Mouse (Mus musculus) retina, adult 2 months (tissue): ENCODE measurements at regions not wholly inside any gene's neighbourhood (a gene's known extent, or its start where the extent isn't known, plus 50 kb on each side); places are given as distances from the start of the nearest gene placed in this dataset.

ENCODE experiments used
- DNase-seq: peaks from one replicate; pipeline ENCODE4 v3.0.0-alpha.2; 2012; ENCODE audit warnings: low read depth, low spot score

DNA sequence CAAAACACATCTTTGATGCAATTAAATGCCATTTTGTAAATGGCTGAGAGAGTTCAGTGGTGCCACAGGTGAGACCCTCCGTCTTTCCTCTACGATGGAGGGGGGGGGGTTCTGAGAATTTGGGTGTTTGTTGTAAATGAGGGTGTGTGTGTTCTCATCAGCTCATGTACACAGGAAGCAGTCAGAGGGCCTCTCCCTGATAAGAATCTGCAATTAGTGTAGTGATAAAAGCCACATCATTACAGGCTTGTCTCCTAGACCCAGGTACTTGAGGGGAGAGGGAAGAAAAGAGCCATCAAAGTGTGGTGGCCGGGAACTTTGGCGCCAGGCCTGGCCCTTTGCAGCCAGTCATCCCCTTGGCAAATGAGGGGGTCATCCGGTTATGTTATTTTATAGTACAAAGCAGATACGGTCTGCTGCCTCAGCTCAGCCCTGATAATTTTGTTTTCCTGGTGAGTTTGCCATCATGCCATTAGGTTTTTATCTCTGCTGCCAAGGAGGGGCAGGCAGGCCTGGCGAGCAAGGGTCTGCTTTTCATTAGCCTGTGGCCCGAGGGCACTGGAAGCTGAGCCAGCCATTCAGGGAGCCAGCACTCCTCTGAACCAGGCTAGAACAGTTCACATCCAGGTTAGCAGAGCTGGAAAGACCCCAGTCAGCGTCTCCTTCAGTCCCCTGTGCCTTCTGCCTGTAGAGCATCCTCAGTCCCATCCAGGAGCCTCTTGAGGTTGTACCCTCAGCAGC is 59.7 kb downstream of the H2al1j start:
- DNase-seq = no peak

DNA sequence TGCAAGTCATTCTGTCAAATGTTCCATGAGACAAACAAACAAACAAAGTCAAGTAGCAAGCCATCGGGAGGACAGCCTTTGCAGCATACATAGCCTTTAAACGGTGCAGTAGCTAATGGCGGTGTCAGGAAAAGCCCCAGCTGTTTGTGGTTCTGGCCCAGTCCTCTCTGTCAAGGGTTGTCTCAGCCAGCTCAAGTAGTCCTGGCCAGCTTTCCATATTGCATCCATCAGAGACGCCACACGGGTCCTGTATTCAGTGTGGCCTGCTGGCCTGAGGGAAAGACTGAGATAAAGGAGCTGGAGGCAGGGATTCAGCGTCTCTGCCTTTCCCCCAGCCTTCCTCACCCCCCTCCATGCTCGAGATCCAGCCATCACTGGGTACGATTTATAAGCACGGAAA is 61.2 kb downstream of the H2al1j start:
- no peak for DNase-seq

DNA sequence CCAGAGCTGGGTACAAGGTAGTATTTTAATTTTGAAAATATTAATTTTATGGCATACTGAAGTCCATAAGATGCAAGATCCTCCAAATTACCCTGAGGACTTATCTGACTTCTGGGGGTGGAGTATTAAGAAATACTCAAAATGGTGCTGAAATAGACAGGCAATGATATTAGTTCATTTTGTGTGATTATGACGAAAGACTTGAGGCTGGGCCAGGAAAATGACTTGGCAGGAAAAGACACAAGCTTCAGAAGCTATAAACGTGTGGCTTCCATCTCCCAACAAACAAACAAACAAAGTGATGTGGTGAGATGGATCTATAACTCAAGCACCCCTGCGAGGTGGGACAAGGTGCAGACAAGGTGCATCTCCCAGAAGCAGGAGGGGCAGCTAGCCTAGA is 72.8 kb downstream of the H2al1j start:
- DNase-seq = no peak

DNA sequence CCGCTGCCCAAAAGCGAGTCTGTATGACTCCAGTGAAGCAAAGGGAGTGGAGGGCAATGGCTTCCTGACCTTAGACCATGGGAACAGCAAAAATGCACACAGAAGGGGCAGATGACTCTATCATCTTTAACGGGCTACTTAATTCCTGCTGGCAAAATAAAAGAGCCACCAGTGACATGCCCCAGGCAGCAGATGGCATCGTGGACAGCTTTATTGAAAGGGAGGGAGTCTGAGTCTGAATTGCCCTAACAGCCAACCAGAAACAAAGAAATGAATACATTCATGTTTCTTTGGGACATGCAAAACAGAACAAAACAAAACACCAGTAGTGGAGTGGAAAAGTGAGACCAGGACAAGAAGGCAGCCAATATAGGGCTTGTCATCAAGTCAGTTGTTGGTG is 76.7 kb downstream of the H2al1j start:
- no peak for DNase-seq

DNA sequence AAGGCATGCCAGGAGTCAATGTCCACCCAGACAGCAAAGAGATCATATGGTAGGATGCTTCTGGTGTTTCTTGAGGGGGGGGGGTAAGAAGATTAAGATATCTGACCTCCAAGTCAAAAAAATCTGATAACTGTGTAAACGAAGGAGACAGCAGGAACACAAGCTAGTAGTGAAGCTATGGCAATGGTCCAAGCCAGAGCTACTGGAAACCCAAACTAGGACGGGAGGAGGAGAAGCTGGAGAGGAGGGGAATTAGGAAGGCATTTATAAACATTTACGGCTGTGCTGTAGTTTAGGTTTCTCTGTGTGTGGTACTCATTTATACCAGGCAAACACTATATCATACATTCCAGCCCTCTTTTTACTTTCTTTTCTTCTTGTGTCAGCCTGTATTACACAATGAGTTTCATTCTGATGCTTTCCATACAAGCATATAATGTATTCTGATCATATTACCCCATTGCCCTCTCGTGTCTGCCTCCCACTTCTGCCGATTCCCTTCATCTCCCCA is 84.7 kb downstream of the H2al1j start:
- no peak for DNase-seq

DNA sequence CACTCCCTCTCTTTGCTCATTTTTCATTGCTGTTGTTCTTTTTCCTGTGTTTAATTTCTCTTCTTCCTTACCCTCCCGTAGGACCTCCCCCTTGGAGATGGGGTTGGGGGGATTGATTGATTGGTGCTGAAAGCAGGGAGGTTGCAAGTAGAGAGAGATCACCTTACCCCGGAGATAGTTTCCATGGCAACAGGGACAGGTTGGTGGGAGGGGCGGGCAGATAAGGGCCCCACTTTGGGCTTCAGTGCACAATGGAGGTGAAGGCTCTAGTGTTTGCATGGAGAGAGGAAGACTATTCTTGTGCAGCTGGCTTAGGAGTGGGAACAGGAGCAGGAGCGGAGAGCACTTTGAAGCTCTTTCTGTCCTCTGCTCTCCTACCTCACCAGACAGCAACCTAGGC is 88.0 kb downstream of the H2al1j start:
- no peak for DNase-seq

DNA sequence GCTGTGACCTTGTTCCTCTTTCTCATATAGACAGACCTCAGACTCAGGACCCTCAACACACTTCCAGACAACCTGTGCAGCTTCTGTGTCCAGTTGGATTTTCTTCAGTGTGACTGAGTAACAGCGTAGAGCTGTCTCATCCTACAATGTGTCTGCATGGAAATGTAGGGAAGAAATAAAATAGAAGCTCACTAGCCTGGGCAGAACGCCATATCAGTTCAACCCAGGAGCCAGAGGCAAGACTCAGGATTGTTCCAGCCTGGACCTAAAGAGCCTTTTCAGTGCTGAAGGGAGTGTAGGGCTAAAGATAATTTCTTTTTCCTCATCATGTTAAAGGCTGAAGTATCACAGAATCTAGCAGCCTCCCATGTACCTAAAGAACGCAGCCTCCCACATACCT is 88.9 kb downstream of the H2al1j start:
- DNase-seq = no peak

DNA sequence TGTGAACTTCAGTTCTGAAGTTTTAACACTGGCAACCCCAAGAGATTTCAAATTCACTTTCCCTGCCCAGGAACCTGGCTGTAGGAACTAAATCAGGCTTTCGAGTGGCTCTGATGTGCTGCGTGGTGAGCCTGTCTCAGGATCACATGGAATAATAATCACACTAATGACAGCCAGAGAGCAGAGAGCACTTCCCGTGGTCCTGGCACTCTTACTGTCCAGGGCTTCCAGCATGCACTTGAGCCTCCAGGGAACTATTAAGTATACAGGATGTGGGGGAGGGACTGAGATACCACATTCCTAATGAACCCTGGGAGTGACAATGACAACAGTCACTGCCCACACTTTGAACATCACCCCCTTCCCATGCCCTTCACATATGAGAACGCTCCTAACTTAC is 90.2 kb downstream of the H2al1j start:
- no peak for DNase-seq

DNA sequence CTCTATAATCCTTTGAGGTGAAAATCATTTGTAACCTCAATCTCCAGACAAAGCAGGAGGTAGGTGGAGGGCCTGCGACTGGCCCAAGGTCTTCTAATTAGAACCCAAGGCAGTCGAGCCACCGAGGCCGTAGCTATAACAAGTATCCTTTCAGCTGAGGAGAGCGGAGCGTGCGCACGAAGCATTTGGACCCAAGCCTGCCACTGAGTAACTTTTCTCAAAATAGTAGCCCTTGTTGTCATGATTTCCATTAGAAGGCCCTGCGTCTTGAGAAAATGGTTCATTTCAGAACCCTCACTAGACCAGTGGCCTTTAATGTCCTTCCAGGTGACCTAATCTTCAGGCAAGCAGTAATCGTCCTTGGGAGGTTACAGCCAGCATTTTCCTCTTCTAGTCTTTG is 90.6 kb downstream of the H2al1j start:
- no peak for DNase-seq

DNA sequence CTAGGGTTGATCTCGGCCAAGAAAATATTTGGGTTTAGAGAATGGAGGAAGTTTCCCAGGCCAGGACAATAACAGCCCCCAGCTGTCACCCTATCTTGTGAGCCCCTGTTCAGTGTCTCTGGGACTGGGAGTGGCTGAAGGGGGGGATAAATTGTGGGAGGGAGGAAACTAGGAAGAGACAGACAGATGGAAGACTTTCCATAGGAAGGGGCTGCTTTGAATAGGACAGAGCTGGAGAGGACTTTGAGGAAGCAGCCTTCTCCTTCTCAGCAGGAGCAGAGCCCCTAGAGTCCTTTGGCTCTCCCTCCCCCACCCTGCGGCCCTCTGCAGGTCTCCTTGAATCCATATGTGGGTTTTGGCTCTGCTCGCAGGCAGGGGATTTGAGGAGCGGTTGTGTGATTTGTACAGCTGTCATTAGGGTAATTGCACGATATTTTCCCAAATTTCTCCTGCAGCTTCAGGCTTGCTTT is 91.6 kb downstream of the H2al1j start:
- DNase-seq = no peak

DNA sequence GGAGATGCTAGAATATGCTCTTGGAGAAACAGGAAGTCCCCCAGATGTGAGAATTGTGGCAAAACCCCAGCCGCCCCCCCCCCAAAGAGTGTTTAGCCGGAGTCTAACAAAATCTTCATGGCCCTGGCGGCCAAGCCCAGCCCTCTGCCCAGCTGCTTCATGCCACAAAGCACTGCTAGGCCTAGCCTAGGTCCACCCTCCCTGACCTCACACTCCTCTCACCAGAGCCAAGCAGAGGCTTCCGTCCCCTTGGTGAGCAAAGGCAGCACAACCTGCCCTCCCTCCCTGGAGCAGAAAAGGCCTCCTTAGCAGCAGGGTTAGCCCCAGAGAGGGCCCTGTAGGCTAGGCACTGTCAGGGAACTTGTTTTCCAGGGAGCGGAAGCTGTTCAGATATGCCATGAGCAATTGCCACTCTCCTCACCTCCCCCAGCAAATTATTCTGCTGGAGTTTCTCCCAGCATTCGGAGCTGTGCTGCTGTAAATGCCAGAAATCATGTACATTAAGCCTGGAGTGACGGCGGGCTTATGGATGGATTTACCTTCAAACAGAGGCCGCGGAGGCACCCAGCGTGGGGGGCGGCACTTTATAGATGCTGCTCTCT is 104.9 kb downstream of the H2al1j start:
- no peak for DNase-seq

DNA sequence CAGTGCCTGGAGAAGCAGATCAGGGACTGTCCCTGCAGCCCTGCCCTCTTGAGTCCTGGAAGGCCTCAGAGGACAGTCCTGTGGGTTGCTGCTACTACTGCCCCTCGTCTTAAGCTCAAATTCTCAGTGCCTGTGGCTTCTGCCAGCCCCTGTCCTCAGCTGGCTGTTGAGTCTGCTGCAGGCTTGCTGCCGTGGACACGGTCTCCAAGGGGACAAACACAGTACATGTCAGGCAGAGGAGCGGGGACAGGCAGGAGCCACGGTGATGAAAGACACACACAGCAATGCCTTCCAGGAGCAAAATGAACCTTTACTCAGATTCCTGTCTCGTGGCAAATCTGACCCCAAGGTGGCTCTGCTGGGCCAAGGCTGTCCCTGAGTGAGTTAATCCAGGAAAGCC is 107.7 kb downstream of the H2al1j start:
- DNase-seq = no peak

DNA sequence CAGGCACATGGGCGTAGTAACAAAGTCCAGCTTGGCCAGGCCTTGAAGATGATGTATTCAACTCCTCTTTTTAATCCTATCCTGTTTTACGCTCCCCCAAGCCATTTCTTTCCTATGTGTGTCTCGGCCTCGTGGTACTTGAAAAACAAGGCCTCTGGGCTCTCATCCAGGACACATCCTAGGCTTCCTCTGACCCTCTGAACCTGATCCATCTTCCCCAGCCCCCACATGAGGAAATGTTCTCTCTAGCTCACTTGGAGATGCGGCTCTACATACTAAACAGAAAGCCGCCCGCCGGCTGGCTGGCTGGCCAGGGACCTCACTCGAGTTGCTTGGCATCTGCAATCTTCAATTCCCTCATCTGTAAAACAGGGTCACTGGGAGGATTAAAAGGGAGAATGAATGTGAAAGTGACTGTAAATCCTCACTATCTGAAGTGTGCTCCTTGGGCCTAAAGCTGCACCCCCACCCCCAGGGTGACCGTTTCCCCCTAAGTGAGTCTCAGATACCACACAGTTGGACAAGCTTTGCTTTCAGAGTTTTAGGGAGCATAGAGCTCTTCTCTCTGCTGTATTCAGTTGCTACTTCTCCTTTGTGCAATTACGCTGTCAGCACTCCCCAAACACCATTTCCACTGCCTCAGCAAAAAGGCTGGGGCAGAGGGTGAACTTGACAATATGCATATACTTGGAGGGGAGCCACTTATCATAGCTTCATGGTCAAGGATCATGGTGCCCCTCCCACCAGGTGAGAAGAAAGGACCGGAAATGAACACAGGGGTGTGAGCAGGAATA is 109.7 kb downstream of the H2al1j start:
- DNase-seq = no peak

DNA sequence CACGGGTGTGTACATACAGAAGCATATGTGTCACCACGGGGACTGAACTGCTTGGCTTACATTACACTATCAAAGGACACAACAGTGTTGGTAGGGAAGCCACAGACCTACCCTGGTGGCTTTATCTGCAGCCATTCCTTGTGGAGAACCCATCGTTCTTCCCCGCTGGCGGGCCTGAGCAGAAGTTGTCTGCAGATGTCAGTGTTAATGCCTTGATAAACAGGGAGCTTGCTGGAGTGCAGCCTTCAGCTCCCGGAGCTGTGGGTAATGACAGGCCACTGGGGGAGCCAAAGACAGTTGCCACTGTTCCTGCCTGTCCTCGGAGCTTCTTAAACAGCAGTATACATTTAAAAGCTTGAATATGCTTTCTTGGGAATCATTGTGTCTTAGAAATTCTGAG is 115.9 kb downstream of the H2al1j start:
- no peak for DNase-seq

DNA sequence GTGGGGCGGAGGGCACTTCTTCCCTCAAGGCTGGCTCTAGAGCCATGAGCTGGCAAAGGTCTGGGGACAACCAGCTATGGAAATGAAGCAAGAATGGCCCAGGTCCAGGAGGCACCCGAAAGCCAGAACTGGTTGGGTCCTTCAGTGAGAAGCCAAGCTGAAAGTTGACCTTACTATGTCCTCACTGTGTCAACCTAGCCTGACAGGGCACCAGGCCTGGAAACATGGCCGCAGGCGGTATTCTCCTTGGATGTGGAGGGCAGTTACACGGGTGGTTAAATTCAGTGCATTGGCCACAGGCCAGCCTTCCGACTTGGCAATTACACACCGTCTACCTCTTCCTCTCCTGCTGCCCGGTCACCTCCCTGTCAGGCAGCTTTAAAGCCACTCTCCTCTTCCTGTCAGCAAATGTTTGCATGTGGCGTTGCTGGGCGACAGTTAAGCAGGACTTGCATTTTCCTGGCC is 116.7 kb downstream of the H2al1j start:
- DNase-seq = no peak

DNA sequence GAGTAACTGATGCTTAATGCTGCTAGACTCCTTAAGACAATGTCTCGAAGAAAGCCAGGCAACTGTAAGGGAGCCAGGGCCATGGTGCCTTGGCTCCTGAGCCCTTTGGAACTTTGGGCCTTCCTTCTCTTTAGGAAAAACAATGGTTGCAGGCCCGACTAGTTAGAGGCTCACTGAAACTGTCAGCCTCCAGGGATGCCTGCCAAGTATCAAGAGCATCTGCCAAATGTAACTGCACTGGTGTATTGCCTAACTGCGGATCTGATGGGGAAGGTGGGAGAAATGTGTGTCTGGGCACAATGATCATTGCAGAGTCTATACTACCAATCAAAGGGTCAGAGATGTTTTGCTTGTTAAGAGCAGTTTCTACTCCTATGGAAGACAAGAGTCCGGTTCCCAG is 121.1 kb downstream of the H2al1j start:
- DNase-seq = no peak

DNA sequence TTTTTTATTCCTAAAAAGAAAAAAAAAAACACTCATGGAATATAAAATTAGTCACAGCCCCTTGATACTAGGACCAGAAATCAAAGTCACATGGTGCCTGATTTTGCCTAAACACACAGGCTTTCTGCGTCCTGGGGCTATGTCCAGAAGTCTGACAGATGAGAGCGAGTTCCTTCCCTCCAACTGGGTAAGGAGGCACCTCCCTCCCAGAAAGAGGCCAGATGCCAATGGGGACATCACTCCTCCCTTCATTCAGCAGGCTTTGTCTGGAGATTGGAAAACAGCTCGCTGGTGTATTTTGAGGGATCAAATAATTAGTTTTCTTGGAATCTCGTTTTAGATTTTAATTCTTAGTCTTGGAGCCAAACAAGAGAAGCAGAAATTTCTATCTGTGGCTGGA is 130.9 kb downstream of the H2al1j start:
- DNase-seq = no peak

DNA sequence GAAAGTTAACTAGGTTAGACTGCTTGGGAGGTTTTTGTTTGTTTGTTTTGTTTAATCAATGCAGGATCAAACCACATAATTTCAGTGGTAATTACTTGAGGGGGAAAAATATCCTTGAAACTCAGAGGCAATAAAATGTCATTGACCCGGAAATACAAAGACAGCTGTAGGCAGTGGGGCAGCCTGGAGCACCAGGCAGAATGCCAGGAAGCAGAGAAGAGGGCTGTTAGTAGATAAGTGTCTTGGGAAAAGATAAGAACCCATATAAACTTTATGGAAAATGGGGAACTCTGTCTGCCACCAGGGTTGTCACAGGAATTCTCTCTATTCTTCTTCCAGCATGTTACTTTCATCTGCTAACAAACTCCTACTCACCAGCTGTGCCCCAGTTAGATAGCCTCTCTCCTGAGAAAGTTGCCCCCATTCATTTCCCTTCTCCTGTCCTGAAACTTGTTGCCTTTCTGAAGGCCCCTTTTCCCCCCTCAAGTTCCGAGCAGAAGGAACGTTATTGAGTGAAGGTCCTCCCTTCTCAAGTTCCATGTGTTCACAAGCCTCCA is 136.4 kb downstream of the H2al1j start:
- no peak for DNase-seq

DNA sequence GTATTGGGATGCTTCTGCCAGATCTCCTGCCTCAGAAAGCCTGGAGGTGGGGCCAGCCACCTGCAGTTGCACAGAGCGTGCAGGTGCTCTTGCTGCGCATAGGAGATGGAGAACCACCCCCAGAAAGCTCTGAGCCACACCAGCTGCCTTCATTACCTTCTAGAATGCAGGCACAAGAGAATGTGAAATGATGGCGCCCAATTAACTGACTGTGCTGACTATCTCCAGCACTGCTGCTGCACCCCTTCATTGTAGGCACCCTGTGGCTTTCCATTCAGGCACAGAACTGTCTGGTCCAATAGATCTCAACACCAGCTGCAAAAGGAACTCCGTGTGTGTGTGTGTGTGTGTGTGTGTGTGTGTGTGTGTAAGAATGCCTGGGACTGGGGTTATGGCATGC is 138.6 kb downstream of the H2al1j start:
- no peak for DNase-seq

DNA sequence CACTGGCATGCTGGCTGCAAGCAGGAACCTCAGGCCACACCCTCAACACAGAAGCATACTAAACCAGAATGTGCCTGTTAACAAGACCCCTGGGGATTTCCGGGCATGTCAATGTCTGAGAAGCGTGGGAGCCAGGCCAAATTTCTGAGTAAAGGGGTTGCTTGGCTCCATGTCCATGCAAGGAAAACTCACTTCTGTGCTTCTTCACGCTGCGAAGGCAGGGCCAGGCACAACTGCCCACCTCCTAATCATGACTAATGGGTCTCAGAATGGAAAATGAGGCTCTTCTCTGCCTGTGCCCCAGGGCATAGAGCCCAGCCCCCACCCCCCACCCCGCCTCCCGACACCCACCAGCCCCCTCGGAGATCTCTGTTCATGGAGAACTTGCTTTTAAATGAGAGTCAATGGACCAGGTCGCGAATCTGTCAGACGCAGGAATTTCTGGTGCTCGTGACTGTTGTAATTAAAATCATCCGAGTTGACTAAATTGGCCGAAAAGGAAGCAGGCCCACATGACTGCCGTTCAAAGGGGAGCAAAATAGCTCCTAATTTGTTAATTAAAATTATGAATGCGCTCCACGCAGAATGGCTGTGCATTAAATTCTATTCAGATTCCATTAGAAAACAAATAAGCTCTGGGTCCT is 152.2 kb downstream of the H2al1j start:
- no peak for DNase-seq

DNA sequence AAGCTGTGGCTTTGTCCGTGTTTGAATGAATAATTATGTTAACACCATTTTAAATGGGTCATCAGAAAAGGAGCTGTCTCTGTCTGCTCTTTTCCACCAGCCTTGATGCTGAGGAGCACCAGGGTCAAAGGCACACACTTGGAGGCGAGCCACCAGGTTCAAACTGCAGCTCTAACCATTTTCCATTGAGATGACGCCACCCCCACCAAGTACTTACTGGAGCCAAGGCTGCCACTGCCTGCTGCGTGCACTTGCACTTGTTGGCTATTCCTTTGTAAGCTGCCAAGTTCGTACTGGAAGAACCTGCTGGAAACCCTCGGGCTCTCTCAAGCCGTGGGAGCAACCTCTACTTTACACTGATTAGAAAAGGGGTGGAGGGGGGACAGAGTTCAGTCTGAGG is 154.5 kb downstream of the H2al1j start:
- no peak for DNase-seq

DNA sequence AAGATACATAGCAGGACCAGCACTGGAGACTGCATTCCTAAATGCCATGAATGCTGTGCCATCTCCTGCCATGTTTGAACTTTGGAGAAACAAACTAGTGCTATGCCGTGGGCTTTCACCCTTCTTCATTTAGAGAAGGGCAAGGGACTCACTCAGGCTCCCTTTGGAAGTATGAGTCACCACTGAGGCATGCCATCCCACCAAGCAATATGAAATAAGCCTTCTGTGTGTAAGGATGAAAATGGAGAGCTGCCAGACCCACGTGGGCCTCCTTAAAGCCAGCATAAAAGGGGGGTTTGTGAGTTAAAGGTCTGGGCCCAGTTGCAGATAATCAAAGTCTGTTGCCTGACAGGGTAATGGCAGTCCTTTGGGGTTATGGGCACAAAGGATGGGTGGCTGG is 159.0 kb downstream of the H2al1j start:
- DNase-seq = no peak
